Mouse (Mus musculus): ENCODE data around the gene Gm14326.
"Not testable (repeated sequence)": the region's sequence is repeated elsewhere in the genome, so short reads cannot be mapped to it uniquely, and the experiment has no call there.

Gene Gm14326

GRCm38 (mm10) chr2:177957145-177957544, at the start of gene Gm14326:
Gene Gm14326 (minus strand): TSS chr2:177957297.
- peak; percentile 53 for DNase-seq (ENCODE audit: low read depth)

DNA sequence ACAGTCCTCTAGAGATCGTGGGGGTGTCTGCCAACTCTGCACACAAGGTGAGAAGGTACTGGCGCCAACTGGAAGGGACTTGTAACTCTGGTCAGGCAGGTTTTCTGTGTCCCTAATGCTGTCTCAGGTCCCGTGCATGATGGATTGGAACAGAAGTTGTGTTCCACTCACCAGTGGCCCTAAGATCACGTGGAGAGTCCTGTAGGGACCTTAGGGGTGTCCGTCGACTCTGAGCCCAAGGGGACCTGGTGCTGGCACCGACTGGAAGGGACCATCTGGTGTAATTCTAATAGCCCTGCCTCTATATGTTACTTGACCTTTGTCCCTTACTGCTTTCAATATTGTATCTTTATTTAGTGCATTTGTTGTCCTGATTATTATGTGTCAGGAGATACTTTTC, 17.7 kb upstream of the Gm14326 start:
- not testable (repeated sequence) for DNase-seq (ENCODE audit: low read depth)

DNA sequence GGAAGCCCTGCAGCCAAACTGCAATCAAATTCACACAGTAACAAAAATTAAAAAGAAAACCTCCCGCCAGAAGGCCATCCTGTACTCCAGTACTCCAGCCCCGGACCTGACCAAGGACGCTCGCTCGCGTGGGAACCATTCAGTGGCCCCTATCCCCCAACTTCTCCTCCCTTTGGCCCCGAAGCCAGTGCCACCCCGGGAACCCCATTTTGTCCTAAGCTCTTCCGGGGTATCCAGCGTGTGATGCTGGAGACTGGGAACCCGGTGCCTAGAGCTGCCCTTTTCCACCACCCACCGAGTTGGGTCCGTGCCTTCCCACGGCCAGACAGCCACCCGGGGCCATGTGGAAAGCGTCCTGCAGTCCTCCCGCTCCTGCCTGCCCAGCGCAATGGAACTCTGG, 363 bp downstream of the Gm14326 start:
- peak; percentile 7 for DNase-seq (ENCODE audit: low read depth)

GRCm38 (mm10) chr2:177925563-177926103, 31.5 kb downstream of the Gm14326 start, which contains the start of gene Zfp972:
Gene Zfp972 (minus strand): TSS chr2:177925613.
- peak; percentile 1 for DNase-seq (ENCODE audit: low read depth)

GRCm38 (mm10) chr2:177903276-177903675, 53.8 kb downstream of the Gm14326 start:
- not testable (repeated sequence) for DNase-seq (ENCODE audit: low read depth)

DNA sequence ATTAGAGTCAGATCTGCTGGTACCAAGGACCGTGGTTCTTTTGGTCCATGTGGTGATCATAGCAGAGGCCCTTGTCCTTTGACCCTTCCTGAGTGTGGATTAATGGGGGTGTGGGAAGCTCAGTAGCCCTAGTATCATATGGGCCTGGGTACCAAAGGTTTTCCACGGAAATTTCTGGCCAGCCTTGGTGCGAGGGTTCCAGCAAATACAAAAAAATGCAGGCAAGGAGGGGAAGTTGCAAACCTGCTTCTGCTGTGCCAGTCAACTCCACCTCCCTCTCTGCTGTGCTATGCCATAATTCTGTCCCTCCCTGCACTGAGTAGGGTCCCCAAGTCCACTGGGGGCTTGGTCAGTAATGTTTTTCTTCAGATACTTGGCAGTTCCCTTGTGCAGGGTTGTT, 58.9 kb downstream of the Gm14326 start:
- DNase-seq (ENCODE audit: low read depth) = not testable (repeated sequence)

DNA sequence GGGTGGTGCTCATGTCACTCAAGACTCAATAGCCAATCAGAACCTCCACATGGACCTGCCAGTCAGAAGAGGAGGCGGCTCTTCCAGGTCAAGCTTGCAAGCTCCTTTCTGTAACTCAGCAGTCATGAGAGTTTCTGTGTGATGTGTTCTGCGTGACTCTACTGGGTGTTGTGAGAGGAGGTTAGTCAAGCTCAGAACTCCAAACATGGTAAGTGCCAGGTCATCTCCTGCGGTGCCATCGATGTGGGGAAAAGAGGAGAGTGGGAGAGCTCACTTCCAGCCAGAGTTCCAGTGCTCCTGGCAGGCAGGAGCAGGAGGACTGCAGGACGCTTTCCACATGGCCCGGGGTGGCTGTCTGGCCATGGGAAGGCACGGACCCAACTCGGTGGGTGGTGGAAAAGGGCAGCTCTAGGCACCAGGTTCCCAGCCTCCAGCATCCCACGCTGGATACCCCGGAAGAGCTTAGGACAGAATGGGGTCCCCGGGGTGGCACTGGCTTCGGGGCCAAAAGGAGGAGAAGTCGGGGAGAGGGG, 60.0 kb downstream of the Gm14326 start, which contains the start of gene Gm14327:
Gene Gm14327 (plus strand): TSS at position 51 of the 533 bp plus-strand sequence.
- DNase-seq (ENCODE audit: low read depth) = peak; percentile 26

DNA sequence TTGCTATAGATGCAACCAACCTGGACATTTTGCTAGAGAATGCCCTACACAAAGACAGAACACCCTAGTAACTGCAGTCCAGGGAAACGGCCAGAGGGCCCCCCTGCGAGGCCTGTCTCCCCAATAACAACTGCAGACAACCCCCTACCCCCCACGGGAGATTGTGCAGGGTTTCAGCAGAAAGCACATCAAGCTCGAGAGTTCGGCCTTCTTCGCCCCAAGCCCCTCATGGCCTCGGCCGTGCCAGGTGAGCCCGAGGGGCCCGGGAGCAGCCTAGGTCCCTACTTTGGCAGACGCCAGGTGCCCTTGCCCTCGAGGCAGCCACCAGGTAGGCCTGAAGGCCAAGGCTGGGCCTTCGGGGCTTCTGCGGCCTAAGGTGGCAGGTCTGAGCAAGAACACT, 69.4 kb downstream of the Gm14326 start:
- not testable (repeated sequence) for DNase-seq (ENCODE audit: low read depth)
